7 mouse cellular contexts compared by ENCODE assay signal in the genomic region with DNA sequence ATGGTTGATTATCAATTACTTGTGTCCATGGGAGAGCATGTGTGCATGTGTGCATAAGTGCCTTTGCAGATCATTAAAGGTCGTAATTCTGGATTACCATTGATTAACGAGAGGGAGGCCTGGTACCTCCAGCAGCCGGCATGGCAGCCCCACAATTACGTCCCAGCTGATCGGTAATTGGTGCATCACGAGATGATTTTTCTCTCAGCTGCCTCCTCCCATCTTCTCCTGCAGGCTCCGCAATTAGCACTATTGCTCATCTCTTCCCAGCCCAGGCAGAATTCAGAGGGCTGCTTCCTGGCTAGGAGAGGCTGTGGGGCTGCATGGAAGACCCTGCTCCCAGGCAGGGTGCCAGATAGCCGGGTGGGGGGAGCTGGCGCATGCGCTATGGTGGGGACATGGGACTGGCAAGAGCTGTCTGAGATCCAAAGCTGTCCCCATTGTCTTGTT. TPM values are rescaled to one million over a fixed set of nuclear protein-coding genes. Genes with fewer than 3 reads are reported as not detected.
A peak's percentile ranks its signal among the peaks of the same experiment; 100 is the strongest.
DNase-seq lines count a peak whose midpoint lies in the region; ATAC-seq and TF ChIP-seq lines count a peak whose summit lies in the region.

No protein-coding gene starts in this region.

- no peak for TF ChIP-seq CTCF in ES-Bruce4 (IDR thresholded peaks at IDR 0.05; ENCODE audit: low read depth, low read length)

- peak overlapping the region; percentile 54 for H3K9ac ChIP-seq in ES-Bruce4 (ENCODE audit: low read depth, poor library complexity, severe bottlenecking)
- H3K9ac ChIP-seq in hindbrain, embryonic 13.5 days, result peak overlapping the region; percentile 51
- H3K9ac ChIP-seq in midbrain, embryonic 12.5 days (replicated peaks), result peak overlapping the region; percentile 28; the same call in 1 of the 2 replicates

- H3K4me2 ChIP-seq in hindbrain, embryonic 13.5 days, result peak overlapping the region; percentile 33
- 0 out of 2 replicates have a peak overlapping the region, but pooled peaks have one; percentile 5 for H3K4me2 ChIP-seq in midbrain, embryonic 12.5 days (replicated peaks)

- no peaks in the 10 kb centered on the region for H3K9me3 ChIP-seq in ES-Bruce4 (replicated peaks; ENCODE audit: control insufficient read depth, insufficient read depth, low read length, poor library complexity, severe bottlenecking)
- no peaks in the 10 kb centered on the region for H3K9me3 ChIP-seq in hindbrain, embryonic 13.5 days
- H3K9me3 ChIP-seq in midbrain, embryonic 12.5 days, result no peaks in the 10 kb centered on the region

- WGBS in hindbrain, embryonic 13.5 days, result 22% methylated on average over 10 of the region's 10 CpGs
- WGBS in midbrain, embryonic 12.5 days, result 39% methylated on average over 10 of the region's 10 CpGs

- TF ChIP-seq EP300 in ES-Bruce4 (IDR thresholded peaks at IDR 0.05; ENCODE audit: insufficient read depth, low read depth, low read length), result no peak

- peak overlapping the region; percentile 86 for H3K27ac ChIP-seq in ES-Bruce4 (ENCODE audit: insufficient read depth, low read length)
- H3K27ac ChIP-seq in hindbrain, embryonic 13.5 days, result peak overlapping the region; percentile 97
- H3K27ac ChIP-seq in midbrain, embryonic 12.5 days (replicated peaks), result peak overlapping the region; percentile 85

- H3K27me3 ChIP-seq in ES-Bruce4 (ENCODE audit: control insufficient read depth, insufficient read depth, low read length, poor library complexity, severe bottlenecking), result no peaks in the 10 kb centered on the region
- peaks cover 31% of the 10 kb centered on the region for H3K27me3 ChIP-seq in hindbrain, embryonic 13.5 days
- peaks cover 66% of the 10 kb centered on the region for H3K27me3 ChIP-seq in midbrain, embryonic 12.5 days

- peak overlapping the region; percentile 88 for H3K4me3 ChIP-seq in ES-Bruce4 (ENCODE audit: low read depth, low read length)
- no peak overlapping the region for H3K4me3 ChIP-seq in hindbrain, embryonic 13.5 days
- no peak overlapping the region for H3K4me3 ChIP-seq in midbrain, embryonic 12.5 days

- ATAC-seq in hindbrain, embryonic 13.5 days (ENCODE audit: low FRiP score), result peak; percentile 88
- peak; percentile 59 for ATAC-seq in midbrain, embryonic 12.5 days (ENCODE audit: low FRiP score, low read depth)
- ATAC-seq in erythroid progenitor cell, adult 5-6 weeks (replicated peaks; ENCODE audit: low FRiP score, poor library complexity, severe bottlenecking), result no peak

- no peaks in the 10 kb centered on the region for H3K36me3 ChIP-seq in ES-Bruce4 (ENCODE audit: control insufficient read depth, insufficient read depth, low read length, poor library complexity, severe bottlenecking)
- H3K36me3 ChIP-seq in hindbrain, embryonic 13.5 days, result no peaks in the 10 kb centered on the region
- no peaks in the 10 kb centered on the region for H3K36me3 ChIP-seq in midbrain, embryonic 12.5 days

- TF ChIP-seq POLR2A in ES-Bruce4 (IDR thresholded peaks at IDR 0.05; ENCODE audit: insufficient read depth, low read length), result no peak

- DNase-seq in MN1 (ENCODE audit: low spot score), result peak; percentile 84
- no peak for DNase-seq in thymus, postnatal 14 days
- no peak for DNase-seq in kidney, adult 18-20 months

- H3K4me1 ChIP-seq in ES-Bruce4 (ENCODE audit: control insufficient read depth, insufficient read depth, low read length), result peaks cover 17% of the 10 kb centered on the region
- H3K4me1 ChIP-seq in hindbrain, embryonic 13.5 days (replicated peaks), result peaks cover 47% of the 10 kb centered on the region
- H3K4me1 ChIP-seq in midbrain, embryonic 12.5 days, result peaks cover 48% of the 10 kb centered on the region

RNA-seq across cellular contexts. Expression of a gene that starts 26.9 kb away (rescaled TPM):
- 37.9 and 40.3 TPM in 2 replicates for polyA plus RNA-seq in ES-Bruce4 (2011; ENCODE audit: insufficient read depth, insufficient read length, low read depth, missing spikeins)
- 66.4 and 70.0 TPM in 2 replicates for polyA plus RNA-seq in hindbrain, embryonic 13.5 days (2015; fragmentation: Nextera tagmentation; extraction: Ambion mirVana)
- 74.0 and 76.0 TPM in 2 replicates for polyA plus RNA-seq in midbrain, embryonic 12.5 days (2016; fragmentation: Nextera tagmentation; extraction: Ambion mirVana)
- 0.72 and 2.5 TPM in 2 replicates for total RNA-seq in erythroid progenitor cell, adult 5-6 weeks (2015; ENCODE audit: low replicate concordance)
- total RNA-seq in erythroid progenitor cell, adult 5-6 weeks (2017; ENCODE audit: low replicate concordance), result 0.53 and 1.5 TPM in 2 replicates

RNA-seq across cellular contexts. Expression of a gene that starts 35.3 kb away (rescaled TPM):
- 21.2 and 23.5 TPM in 2 replicates for polyA plus RNA-seq in ES-Bruce4 (2011; ENCODE audit: insufficient read depth, insufficient read length, low read depth, missing spikeins)
- polyA plus RNA-seq in hindbrain, embryonic 13.5 days (2015; fragmentation: Nextera tagmentation; extraction: Ambion mirVana), result 44.1 and 45.4 TPM in 2 replicates
- polyA plus RNA-seq in midbrain, embryonic 12.5 days (2016; fragmentation: Nextera tagmentation; extraction: Ambion mirVana), result 44.3 and 46.4 TPM in 2 replicates
- total RNA-seq in erythroid progenitor cell, adult 5-6 weeks (2015; ENCODE audit: low replicate concordance), result 8.6 and 9.2 TPM in 2 replicates
- total RNA-seq in erythroid progenitor cell, adult 5-6 weeks (2017; ENCODE audit: low replicate concordance), result 5.8 and 16.4 TPM in 2 replicates
